Mouse (Mus musculus) adrenal gland, postnatal 14 days (tissue): ENCODE results near the gene Gm49337. TPM values are rescaled to one million over a fixed set of nuclear protein-coding genes. Genes with fewer than 3 reads are reported as not detected.
A peak's percentile ranks its signal among the peaks of the same experiment; 100 is the strongest.

ENCODE experiments used
- DNase-seq: peaks from one replicate; pipeline ENCODE4 v3.0.0; 2021; ENCODE audit warnings: mixed read lengths
- long read RNA-seq, 2 experiments: library from polyadenylated mRNA; stranded (forward); transcript quantifications; one replicate each; pipeline ENCODE4 v2.0.0; 2021
- total RNA-seq: library from RNA; stranded (reverse); gene quantifications from 2 replicates; pipeline ENCODE4 v1.2.3, GENCODE M21; 2021

Gene Gm49337
- not detected in 2 replicates for total RNA-seq
- long read RNA-seq, experiment 1: 0 reads
- long read RNA-seq, experiment 2: 0 reads

DNA sequence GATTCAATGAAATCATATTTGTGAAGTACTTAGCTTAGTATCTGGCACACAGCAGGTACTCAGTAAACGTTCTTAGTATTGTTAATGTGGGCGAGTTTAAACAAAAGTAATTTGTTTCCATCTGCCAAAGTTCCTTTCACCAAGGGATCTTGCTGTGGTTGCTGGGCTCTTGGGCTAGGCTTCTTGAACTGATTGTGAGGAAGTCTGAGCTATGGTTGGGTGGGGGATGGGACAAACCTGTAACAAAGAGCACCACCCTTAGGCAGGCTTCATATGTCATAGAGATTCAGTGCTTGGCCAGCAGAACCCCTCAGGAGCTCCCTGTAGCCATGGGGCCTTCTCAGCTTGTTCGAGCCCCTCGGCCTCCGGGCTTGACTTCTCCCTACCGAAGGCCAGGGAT, at the start of gene Gm49337, which contains the start of gene 1700042G07Rik:
Gm49337 (plus strand) TSS at position 313 of the 400 bp plus-strand sequence.
1700042G07Rik (plus strand) TSS at position 301 of the 400 bp plus-strand sequence.
- no peak for DNase-seq

DNA sequence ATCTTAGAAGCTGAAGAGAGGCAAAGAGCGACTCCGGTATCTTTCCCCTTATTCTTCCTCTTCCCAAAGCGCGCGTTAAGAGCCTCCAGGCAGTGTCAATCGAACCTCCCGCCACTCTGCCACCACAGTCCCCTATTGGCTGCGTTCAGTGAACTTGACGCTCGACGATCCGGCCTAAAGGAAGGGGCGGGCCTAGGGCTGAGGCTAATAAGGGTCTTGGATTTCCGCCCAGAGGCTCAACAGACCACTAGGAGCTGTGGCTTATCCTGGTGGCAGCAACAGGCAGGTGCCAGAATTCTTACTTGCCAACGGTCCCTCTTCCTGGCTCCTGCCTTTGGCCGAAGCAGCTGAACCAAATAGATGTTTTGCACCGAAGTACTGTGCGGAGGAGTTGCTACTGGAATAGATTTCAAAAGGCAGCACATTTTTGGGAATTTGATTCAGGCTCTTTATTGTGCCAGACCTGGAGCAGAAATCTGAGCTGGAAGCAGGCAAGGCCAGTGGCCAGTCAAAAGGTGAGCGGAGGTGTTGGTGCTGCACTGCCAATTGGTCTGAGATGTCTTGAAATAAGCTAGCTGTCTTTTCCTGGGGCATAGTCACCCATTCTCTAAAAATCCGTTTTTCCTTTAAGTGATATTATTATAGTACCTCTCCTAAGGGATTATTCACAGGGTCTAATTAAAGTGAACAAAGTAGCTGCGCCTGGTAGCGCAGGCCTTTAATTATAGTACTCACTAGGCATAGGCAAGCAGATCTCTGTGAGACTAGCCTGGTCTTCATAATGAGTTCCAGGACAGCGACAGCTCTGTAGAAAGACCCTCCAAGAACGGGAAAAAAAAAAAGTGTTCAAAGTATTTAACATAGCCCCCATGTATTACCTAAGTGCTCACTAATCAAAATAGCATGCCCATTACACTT, 49.3 kb upstream of the Gm49337 start, which contains the start of the genes Rad54l and Pomgnt1:
Rad54l (minus strand) TSS at position 89 of the 918 bp plus-strand sequence.
Pomgnt1 (plus strand) TSS at position 239 of the 918 bp plus-strand sequence.
- peak; percentile 91 for DNase-seq

DNA sequence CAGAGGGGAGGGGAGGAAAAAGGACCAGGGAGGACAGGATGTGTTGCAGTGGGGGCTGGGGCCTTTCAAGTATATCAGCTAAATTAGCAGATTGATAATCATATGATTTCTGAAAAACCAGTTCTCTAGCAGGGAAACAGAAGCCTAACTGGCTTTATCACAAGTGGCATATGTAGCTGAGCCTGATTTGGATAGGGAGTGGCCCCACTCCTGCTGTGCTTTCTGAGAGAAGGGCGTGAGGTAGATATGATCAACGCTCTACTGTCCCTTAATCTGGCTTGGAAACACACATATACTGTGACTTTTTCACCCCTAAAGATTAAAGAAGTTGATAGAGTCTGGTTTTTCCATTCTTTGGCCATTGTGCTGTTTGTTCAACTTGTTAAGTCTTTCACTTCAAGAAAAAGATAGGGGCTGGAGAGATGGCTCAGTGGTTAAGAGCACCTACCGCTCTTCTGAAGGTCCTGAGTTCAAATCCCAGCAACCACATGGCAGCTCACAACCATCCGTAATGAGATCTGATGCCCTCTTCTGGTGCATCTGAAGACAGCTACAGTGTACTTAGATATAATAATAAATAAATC, 47.3 kb upstream of the Gm49337 start:
- DNase-seq: no peak

DNA sequence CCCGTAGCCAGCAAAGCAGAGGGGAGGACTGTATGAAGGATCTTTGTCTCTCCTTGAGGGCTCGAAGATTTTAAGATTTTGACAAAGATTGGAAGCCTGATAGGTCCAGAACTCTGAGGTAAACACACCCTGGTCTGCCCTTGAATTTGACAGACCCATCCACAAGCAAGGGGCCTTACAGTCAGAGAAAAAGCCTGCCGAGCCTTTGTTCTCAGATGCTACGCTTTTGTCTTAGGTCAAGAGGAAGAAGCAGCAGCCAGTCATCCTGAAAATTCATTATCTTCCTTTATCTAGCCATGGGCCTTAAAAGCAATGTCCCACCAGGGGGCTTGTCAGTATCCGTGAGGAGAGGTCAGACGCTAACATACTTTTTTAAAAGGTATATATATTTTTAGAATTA, 45.2 kb upstream of the Gm49337 start:
- DNase-seq: no peak

DNA sequence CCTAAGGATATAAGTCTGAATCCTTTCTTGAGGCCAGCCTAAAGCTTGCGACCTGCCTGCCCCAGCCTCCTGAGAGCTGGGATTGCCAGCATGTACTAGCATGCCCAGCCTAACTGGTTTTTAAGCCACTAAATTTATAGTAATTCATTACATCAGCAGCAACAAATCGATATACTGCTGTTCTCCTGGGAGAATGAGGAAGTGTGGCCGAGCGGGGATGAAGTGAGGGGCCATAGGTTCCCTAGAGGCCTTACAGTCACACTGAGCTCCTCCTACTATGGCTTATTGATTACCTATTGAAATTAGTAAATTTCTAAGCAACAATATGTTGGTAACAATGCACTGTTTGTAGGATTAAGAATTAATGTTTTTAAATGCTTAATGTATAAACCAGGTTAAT, 40.1 kb upstream of the Gm49337 start:
- no peak for DNase-seq

DNA sequence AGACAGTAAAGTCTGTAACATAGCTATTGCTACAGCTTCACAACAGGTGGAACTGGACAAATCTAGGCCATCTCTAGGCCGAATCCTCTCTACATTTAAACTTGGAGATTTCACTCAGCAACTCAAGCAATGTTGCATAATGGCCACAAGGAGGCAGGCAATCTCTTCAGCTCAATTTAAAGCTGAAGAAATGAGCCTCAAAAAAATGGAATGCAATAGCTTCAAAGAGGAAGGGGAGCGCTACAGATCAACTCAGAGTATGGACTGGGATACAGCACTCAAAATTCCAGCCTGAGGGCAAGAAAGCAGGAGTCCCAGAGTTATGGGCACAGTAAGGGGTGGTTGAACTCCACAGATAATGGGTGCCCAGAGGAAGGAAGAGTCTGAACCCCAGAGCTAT, 38.2 kb upstream of the Gm49337 start:
- peak; percentile 30 for DNase-seq

DNA sequence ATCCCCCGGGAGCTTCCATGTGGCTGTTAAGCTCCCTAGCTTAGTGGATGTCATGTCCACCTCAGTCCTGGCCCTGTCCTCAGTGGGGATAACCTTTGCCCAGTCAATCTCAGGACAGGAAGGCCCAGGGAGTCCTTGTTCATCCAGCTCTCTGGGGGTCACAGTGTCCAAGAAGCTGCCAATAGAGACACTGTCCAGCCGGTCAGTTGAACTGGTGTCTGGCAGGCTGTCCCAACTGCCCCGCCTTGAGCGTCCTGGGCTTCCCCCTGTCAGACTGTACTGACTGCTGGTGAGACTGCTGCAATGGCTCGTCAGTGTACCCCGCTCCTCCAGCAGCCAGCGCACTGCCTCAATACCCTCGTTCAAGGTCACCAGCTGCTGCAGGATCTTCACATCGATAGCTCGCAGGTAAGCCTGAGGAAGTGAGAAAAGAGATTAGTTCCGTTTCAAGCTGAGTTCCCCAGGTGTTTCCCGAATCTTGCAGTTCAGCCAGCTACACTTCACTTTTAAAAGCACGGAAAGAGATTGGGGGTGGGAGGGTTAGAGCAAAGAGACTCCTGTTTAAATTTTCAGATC, 35.7 kb upstream of the Gm49337 start:
- no peak for DNase-seq

DNA sequence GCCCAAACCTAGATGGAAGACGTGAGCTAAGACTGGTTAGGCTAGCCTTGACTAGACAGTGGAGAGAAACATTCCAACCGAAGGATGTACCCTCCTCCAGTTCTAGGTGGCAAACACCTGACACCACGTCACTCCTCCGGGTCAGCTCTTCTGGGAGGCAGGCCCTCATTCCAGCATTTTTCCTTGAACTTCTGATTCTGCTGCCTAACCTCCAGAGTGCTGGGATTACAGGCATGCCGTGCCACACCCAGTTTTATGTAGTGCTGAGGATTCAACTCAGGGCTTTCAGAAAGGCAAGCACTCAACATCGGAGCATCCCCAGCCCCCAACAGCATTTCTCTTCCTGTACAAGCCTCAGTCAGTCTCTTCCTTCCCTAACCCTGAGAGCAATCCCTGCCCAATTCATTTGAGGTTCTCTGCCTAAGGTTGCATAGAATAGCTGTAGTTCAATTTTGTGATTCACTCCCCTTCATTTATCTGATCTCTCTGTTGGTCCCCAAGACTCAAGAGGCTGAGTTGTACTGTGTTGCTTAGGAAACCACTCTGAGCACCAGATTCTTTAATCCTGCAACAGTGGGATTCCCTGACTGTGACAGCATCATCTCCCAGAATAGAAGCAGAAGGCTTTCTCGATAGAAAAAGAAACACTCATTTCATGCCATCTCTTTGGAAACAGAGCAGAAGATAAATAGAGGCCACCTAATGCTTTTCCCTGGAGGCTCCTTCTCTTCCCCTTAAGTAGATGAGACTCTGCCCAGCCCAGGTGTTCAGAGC, 32.2 kb upstream of the Gm49337 start:
- no peak for DNase-seq

DNA sequence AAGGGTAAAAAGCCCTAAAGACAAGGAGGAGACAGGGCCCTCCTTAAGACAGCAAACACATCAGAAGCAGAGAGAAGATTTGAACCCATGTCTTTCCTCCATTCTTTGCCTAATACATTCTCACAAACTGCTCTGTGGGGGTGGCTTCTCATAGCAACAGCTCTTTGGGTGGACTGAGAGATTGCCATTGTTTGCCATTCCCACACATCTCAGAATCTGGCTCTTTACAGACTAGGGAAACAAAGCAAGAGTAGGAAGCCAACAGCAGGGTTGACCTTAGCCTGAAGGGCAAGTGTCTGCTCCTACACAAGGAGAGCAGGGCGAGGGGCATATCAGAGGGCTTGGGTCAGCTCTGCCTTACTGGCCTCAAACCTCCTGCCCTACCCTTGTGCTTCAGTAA, 31.4 kb upstream of the Gm49337 start:
- DNase-seq: no peak

DNA sequence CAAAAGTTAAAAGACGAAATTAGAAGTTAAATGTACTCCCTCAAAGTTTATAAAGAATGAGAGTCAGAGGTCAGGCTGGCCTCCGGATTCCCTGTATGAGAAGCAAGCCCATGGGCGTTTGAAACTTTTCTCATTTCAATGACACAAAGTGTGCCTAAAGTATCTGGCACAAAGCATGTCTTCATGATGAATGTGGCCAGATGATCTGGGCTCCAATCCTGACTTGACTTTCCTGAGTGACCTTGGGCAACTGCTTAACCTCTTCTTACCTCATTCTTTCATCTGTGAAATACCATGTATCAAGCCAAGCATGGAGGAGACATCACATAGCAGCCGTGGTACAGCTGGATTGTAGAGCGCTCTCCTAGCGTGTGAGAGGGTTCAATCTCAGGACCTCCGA, 30.9 kb upstream of the Gm49337 start:
- no peak for DNase-seq

DNA sequence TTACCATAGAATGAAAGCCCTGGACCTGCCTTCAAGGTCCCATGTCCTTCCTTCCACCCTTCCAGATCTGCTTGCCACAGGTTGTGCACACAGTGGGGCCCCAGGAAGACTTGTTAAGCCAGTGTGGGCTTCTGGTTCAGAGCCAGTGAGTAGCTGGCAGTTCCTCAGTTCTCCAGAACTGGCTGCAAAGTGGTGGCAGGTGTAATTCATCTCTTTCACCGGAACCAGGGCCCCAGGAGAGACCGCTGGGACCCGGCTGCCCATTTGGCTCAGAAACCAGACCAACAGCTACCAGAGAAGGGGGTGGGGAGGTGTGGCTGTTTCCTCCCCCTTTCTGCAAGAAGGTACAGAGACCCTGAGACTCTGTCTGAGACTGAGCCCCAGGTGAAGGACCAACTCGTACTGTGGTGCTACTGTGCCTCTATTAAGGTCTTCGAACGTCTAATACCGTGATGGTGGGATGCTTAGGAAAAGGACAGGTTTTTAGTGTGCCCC, 29.8 kb upstream of the Gm49337 start:
- peak; percentile 71 for DNase-seq

DNA sequence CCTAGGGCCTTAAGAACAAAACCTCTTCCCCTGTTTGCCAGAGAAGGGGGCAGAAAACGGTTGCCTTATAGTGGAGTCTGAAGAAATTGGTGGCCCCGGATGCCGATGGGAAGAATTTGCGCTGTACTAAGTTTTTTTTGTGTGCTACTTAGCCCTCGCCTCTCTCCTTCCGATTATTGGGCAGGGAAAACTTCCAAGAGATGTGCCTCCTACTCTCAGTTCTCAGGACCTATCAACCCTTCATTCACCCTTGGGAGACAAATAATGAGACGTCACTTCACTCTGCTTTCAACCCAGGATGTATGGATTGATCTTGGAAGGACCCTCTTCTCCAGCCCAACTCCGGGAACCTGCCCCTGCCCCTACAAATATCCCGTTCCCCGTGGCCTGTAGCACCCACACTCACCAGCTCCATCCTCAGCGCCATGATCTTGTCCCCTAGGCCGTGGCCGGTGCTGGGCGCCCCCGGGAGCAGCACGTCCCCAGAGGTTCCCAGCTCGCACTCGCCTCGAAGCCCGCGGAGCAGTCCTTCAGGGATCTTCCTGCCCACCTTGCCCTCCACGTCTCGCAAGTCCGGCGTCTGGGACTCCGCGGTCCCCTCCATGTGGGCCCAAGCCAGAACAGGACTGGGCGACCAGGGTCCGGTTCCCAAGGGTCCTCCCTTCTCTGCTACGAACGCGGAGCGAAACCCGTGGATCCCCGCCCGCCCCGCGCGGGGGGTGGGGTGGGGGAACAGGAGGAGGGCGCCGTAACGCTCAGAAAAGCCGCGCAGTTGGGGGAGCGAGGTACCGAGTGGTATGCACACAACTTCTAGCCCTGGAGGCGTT, 29.1 kb upstream of the Gm49337 start:
- peak; percentile 87 for DNase-seq

DNA sequence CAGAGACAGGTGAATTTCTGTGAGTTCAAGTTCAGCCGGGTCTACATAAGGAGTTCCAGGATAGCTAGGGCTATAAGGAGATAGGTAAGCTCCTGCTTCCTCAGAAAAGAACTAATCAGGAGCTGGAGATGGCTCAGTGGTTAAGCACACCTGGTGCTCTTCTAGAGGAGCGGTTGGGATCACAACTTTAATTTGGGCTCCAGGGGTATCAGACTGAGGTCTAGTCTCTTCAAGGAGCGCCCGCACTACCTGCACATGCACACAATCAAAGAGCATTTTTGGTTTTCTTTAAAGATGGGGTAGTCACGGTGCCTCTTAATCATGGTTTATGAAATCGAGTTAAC, 23.4 kb upstream of the Gm49337 start:
- DNase-seq: no peak

DNA sequence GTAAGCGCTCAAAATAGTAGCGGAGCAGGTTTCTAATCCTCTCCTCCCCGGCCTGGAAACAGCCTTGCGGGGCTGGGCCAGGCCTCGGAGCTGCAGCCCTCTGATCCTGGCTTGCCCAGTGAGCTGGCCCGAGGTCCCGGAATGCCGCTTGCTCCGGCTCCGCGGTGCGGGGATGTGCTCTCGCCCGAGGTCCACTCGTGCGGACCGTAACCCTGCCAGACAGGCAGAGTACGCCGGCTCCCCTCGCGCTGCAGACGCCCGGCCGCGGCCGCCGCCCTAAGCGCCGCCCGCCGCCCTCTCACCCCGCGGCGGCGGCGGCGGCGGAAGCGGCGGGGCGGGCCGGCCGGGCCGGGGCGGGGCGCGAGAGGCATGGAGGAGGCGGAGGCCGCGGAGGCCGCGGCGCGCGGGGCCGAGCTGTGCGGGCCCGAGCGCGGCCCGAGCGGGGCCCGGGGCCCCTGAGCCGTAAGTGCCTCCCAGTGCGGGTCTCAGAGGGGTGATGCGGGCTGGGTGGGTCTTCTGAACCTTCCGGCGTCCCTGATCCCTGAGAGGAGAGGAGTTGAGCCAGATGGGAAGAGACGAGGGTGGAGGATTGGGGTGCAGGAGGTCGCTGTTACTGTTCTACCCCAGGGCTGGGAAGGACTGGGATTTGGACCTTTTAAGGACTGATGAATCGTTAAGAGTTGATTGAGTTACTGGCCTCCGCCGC, 22.9 kb upstream of the Gm49337 start:
- DNase-seq: peak; percentile 88

DNA sequence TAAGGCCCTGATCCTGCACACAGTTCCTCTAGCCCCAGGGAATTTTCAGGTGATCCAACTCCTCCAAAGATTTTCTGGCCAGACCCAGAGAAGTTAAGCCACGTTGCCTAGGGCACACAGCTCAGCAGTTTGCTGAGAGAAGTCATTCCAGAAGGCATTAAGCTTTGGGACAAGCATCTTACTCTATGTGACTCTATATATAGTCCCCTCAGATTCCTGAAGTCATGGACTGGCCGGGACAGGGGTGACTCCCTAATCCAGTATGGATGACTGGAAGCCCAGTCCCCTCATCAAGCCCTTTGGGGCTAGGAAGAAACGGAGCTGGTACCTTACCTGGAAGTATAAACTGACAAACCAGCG, 22.3 kb upstream of the Gm49337 start:
- no peak for DNase-seq

DNA sequence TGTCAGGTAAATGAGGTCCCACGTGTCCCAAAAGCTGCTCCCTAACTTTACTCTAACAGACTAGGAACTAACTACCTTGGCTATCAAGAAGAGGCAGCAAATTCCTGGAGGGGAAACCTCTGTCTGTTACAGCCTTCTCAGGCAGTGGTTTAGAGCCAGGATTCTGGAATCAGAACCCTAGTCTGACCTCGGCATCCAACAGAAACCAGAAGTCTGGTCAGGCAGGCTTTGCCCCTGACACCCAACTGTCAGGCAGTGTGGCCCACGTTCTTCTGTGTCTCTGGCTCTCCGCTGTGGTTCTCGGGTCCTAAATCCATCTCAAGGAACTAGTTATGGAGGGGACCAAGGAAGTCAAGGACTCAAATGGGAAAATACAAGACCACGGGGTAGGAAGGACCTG, 21.9 kb upstream of the Gm49337 start, which contains the start of gene Lurap1:
Lurap1 (minus strand) TSS at position 101 of the 400 bp plus-strand sequence.
- DNase-seq: no peak

DNA sequence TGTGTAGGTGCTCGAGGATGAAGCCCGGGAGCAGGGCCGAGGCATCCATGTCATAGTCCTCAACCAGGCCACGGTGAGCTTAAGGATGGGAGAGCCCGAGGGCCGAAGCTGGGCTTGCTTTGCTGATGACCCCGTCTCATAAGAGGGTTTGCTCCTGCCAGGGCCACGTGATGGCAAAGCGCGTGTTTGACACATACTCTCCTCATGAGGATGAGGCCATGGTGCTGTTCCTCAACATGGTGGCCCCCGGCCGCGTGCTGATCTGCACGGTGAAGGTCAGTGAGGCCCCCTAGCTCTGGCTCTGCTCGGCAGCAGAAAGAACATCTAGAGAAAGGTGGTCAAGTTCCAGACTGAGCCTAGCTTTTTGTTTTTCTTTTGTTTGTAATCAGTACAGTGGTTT, 20.5 kb upstream of the Gm49337 start:
- no peak for DNase-seq

DNA sequence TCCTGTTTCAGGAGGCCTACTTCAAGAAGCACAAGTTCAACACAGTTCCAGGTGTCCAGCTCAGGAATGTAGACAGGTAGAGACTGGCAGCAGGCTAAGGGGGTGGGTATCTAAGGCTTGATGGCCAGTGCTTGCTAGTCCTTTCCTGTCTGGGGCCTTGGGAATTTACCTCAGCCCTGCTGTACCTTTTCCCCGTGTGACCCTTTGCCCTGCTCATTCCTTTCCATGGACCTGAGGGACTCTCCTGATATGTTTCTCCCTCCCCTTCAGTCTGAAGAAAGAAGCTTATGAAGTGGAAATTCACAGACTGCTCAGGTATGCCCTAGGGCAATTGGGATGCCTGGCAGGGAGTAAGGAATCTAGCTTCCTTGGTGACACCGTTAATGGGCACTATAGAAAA, 15.3 kb upstream of the Gm49337 start:
- DNase-seq: no peak

DNA sequence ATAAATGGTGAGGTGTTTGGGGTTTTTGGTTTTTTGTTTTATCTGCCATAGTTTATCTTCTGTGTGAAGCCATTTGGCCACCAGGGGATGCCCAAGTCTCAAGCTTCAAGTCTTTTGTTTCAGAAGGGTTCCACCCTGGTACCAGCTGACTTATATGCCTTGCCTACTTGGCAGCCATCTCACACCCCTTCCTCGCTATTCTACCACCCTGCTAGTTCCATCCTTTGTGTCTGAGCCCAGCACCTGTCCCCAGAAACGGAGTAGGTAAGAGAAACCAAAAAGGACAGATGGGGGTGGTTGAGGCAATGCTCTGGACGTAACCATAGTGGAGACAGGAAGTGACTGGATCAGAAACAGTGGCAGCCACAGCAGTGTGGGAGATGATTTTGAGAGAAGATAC, 13.3 kb upstream of the Gm49337 start:
- peak; percentile 41 for DNase-seq

DNA sequence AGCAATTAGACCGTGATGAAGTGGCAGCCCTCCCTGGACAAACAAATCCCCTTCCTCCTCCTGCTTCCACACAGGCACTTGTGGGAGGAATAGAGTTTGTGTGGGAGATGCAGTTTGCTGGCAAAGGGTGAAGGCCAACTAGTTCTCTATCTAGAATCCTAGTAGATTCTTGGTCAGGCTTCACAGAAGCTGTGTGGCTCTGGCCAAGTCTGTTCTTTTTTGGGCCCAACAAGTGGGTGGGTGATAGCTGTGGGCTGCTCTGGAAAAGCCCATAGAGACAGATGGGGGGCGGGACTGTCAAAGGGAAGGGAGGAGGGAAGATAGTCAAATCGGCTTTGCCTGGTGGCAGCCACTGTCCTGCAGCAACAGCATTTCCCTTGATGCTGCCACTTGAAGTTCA, 12.4 kb upstream of the Gm49337 start:
- DNase-seq: no peak

DNA sequence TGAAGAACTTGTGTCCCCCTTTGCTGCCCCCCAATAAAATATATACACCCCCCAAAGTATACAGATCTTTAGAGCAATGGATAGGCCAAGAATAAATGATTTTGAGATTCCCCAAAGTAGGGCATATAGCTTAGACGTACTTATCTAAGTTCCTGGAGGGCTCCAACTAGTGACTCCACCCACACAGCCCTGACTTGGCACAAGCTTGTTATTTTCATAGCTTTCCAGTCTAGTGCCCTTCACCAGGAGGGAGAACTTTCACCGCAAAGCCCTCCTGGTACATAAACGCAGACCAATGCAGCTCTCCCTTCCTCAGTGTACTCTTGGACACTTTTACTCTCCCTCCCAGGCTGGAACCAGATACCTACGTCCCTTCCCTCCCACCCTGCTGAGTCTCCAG, 11.0 kb upstream of the Gm49337 start:
- DNase-seq: no peak
